Mouse (Mus musculus): Measurements from ENCODE around the gene Ahcyl2. TPM values are rescaled to one million over a fixed set of nuclear protein-coding genes. Genes with fewer than 3 reads are reported as not detected.

The Ahcyl2 gene
- total and polyA plus RNA-seq, 3 experiments: 50.0 to 204 (median 184) TPM

DNA sequence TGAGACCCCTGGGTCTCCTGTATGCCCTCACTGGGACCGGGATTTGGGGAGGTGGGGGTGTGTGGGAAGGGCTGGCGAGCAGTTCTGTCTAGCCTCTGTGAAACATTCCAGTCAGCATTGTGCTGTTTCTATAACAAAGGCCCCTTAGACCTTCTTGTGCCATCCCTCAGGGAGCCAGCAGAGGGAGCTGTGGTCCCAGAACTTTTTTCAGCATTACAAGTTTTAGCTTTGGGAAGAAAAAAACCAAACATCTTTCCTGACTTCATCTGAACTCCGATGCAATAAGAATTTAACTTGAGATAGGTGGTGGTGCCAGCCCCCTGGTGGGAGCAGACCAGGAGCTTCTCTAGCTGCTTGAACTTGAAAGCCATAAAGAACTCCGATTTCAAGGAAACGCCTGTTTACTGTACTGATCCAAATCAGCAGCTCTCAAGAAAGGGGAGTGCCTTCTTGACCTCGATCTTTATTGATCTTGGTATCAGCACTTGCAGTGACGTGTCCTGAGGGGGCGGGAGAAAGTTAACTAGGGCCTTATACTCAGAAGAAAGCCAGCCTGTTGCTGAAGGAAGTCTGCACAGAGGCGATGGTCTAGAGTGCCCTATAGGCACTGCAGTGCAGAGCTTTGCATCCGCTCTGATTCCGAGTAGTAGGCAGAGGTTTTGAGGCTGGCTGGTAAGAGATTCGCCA lies 85.5 kb downstream of the Ahcyl2 start:
- Histone ChIP-seq H3K27me3 (replicated peaks) (no peaks in the 10 kb centered on the region), H3K4me1 (ENCODE audit: control insufficient read depth in 1 of 2, insufficient read depth in 2 of 2) (peaks cover 0 to 51% of the 10 kb centered on the region in 2 experiments; a peak in 2 of 4 replicates), H3K4me3 (replicated peaks in 1 of 3; ENCODE audit: low read depth in 2 of 3, low read length in 2 of 3, poor library complexity in 1 of 3) (peak overlapping the region in 2 of 3 experiments; percentile 45 to 65), H3K36me3 (replicated peaks in 1 of 2; ENCODE audit: control insufficient read depth in 1 of 2, insufficient read depth in 1 of 2, low read length in 1 of 2) (peaks cover 0 to 28% of the 10 kb centered on the region in 2 experiments), H3K9me3 (replicated peaks; ENCODE audit: low read length) (no peaks in the 10 kb centered on the region), H3K9ac (ENCODE audit: insufficient read depth, low read depth) (no peak overlapping the region; the same call in 1 of the 2 replicates), H3K79me2 (replicated peaks; ENCODE audit: control insufficient read depth, extremely low read depth, insufficient read depth, poor library complexity, severe bottlenecking) (peaks cover 5% of the 10 kb centered on the region), H3K27ac (ENCODE audit: insufficient read depth, low read depth) (no peak overlapping the region), H3K4me2 (ENCODE audit: insufficient read depth, low read depth, poor library complexity, severe bottlenecking) (peak overlapping the region; percentile 14; the same call in 1 of the 2 replicates)
- in situ Hi-C loops (cut with MboI; ENCODE audit: low pct_ligation_motif_present, low pct_unique_long_range_greater_than_20kb, low sequenced_read_pairs): no loop called here
- TF ChIP-seq MAX (IDR thresholded peaks at IDR 0.05; ENCODE audit: low read length) (no peak), POLR2AphosphoS2 (IDR thresholded peaks at IDR 0.05; ENCODE audit: low read depth, low read length) (no peak), POLR2A (IDR thresholded peaks at IDR 0.05; ENCODE audit: low read depth, low read length) (peak; percentile 44), SIN3A (IDR thresholded peaks at IDR 0.05; ENCODE audit: low read length) (0 out of 2 replicates have a peak, but pooled peaks have one; percentile 60), CHD1 (IDR thresholded peaks at IDR 0.05; ENCODE audit: low read depth, low read length) (no peak), USF2 (conservative IDR thresholded peaks at IDR 0.05; ENCODE audit: low read depth, low read length) (no peak), RCOR1 (conservative IDR thresholded peaks at IDR 0.05; ENCODE audit: low read depth, low read length) (no peak), RAD21 (IDR thresholded peaks at IDR 0.05; ENCODE audit: low read depth, low read length) (peak; percentile 80), KAT2A (IDR thresholded peaks at IDR 0.05; ENCODE audit: insufficient replicate concordance, low read length) (no peak), E2F4 (IDR thresholded peaks at IDR 0.05; ENCODE audit: insufficient replicate concordance, low read depth, low read length) (no peak), NRF1 (IDR thresholded peaks at IDR 0.05; ENCODE audit: low read depth, low read length) (no peak), CTCF (conservative IDR thresholded peaks at IDR 0.05 in 1 of 2, IDR thresholded peaks at IDR 0.05 in 1 of 2; ENCODE audit: low read depth in 2 of 2, low read length in 2 of 2) (peak; percentile 91 to 95), JUND (conservative IDR thresholded peaks at IDR 0.05; ENCODE audit: low read depth, low read length) (no peak), MEF2A (IDR thresholded peaks at IDR 0.05; ENCODE audit: borderline replicate concordance, low read depth, low read length) (peak; percentile 12; the same call in 1 of the 2 replicates), USF1 (IDR thresholded peaks at IDR 0.05; ENCODE audit: low read depth, low read length) (no peak), SMC3 (IDR thresholded peaks at IDR 0.05; ENCODE audit: low read depth, low read length) (peak; percentile 87), PAX5 (IDR thresholded peaks at IDR 0.05; ENCODE audit: low read length) (no peak), HCFC1 (IDR thresholded peaks at IDR 0.05; ENCODE audit: low read depth, low read length) (no peak), TCF12 (IDR thresholded peaks at IDR 0.05; ENCODE audit: low read depth, low read length) (no peak), MAZ (IDR thresholded peaks at IDR 0.05; ENCODE audit: low read depth, low read length) (no peak), ELF1 (IDR thresholded peaks at IDR 0.05; ENCODE audit: low read depth, low read length) (no peak), NELFE (IDR thresholded peaks at IDR 0.05; ENCODE audit: low read depth, low read length) (0 out of 2 replicates have a peak, but pooled peaks have one; percentile 25), GABPA (IDR thresholded peaks at IDR 0.05; ENCODE audit: insufficient replicate concordance, low read depth, low read length) (no peak), ZKSCAN1 (IDR thresholded peaks at IDR 0.05; ENCODE audit: borderline replicate concordance, low read depth, low read length) (no peak), ETS1 (conservative IDR thresholded peaks at IDR 0.05; ENCODE audit: low read depth, low read length) (0 out of 2 replicates have a peak, but pooled peaks have one; percentile 11), ZNF384 (IDR thresholded peaks at IDR 0.05; ENCODE audit: low read depth, low read length) (peak; percentile 88), BHLHE40 (IDR thresholded peaks at IDR 0.05; ENCODE audit: low read depth, low read length) (no peak), ZMIZ1 (IDR thresholded peaks at IDR 0.05; ENCODE audit: low read depth, low read length) (no peak), EP300 (IDR thresholded peaks at IDR 0.05; ENCODE audit: low read length) (no peak), MAFK (IDR thresholded peaks at IDR 0.05; ENCODE audit: insufficient replicate concordance, low read length) (no peak), IRF4 (IDR thresholded peaks at IDR 0.05; ENCODE audit: low read depth, low read length) (no peak), MYC (IDR thresholded peaks at IDR 0.05; ENCODE audit: low read depth, low read length) (peak; percentile 47; the same call in 1 of the 2 replicates), JUN (IDR thresholded peaks at IDR 0.05; ENCODE audit: insufficient read depth, low read depth, low read length) (no peak), CHD2 (IDR thresholded peaks at IDR 0.05; ENCODE audit: low read length) (no peak), MXI1 (IDR thresholded peaks at IDR 0.05; ENCODE audit: low read depth, low read length) (no peak), ZC3H11A (IDR thresholded peaks at IDR 0.05; ENCODE audit: low read depth, low read length) (peak; percentile 55), TBP (conservative IDR thresholded peaks at IDR 0.05; ENCODE audit: low read depth, low read length) (no peak), UBTF (IDR thresholded peaks at IDR 0.05; ENCODE audit: low read depth, low read length) (no peak)
- dilution Hi-C loops (cut with MboI; ENCODE audit: extremely low pct_ligation_motif_present, extremely low pct_unique_long_range_greater_than_20kb, low sequenced_read_pairs): no loop called here
- peak; percentile 86 for DNase-seq (ENCODE audit: extremely low read depth)

All from CH12.LX (cell line).